Mouse (Mus musculus) cortical plate, adult 2 months (tissue): ENCODE data around the gene Rpain.

Source experiments
- CTCF ChIP-seq: fragments of 200-500 bp; IDR thresholded peaks from 2 replicates; pipeline ENCODE4 v1.5.1; 2011; ENCODE audit warnings: mild to moderate bottlenecking, control low read depth, low read length; ENCODE audit not compliant: insufficient read depth; ENCODE audit errors: extremely low read depth
- POLR2A ChIP-seq: fragments of 200-500 bp; IDR thresholded peaks from 2 replicates; pipeline ENCODE4 v1.6.1; 2011; ENCODE audit warnings: mild to moderate bottlenecking, low read length, control low read depth; ENCODE audit not compliant: insufficient read depth; ENCODE audit errors: extremely low read depth

- no peak for TF ChIP-seq CTCF
- no peak for TF ChIP-seq POLR2A
These were observed 24.8 kb upstream of the Rpain start for GRCm38 (mm10) chr11:70944935-70945817.
